Mouse (Mus musculus) brown adipose tissue, adult 24 weeks (tissue): ENCODE measurements at regions not wholly inside any gene's neighbourhood (a gene's known extent, or its start where the extent isn't known, plus 50 kb on each side); places are given as distances from the start of the nearest gene placed in this dataset.

Experiments used
- H3K27ac ChIP-seq: fragments of 200-500 bp; replicated peaks from 2 replicates; pipeline ENCODE4 v1.5.1; 2012; ENCODE audit warnings: low read depth, mild to moderate bottlenecking, low read length
- H3K4me1 ChIP-seq: fragments of 200-500 bp; 2 replicates; pipeline ENCODE4 v1.6.1; 2012; ENCODE audit warnings: low read length, mixed read lengths; ENCODE audit not compliant: control insufficient read depth, insufficient read depth, insufficient read length
- H3K4me3 ChIP-seq: fragments of 200-500 bp; 2 replicates; pipeline ENCODE4 v1.5.1; 2012; ENCODE audit warnings: low read depth, mild to moderate bottlenecking, low read length, moderate library complexity; ENCODE audit not compliant: insufficient read depth

DNA sequence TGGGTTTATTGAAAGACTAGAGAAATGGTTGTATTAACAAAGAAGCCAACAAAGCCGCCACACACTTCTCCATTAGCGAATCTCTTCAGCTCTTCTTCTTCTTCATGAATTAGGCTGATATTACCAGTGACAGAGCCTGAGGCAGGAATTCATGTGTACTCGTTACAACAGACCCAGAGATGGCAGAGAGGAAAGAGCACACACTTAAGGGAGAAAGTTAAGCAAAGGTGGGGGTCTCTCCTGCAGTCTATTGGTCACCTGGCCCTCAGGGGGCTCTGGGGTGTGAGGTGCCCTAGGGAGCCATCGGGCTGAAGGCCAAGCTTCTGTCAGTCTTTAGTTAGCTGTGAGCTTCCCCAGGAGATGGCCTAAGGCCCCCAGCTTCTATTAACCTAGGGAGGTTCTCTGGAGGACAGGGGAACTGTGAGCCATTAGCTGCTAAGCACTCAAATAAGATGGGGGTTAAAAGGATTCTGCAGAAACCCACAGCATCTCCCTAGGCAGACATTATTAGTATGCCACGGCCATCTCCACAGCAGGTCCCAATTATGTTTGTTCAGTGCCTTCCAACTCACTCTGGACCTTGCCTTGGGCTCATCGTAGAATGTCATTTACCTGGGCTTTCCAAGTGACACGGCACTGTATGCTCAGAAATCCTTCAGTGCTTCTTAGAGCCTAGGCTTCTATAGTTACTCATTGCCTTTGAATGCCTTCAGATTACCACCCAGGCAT lies 541.2 kb downstream of the Plekhb2 start:
- no peak overlapping the region for H3K4me3 ChIP-seq
- H3K4me1 ChIP-seq, result no peaks in the 10 kb centered on the region
- no peak overlapping the region for H3K27ac ChIP-seq

DNA sequence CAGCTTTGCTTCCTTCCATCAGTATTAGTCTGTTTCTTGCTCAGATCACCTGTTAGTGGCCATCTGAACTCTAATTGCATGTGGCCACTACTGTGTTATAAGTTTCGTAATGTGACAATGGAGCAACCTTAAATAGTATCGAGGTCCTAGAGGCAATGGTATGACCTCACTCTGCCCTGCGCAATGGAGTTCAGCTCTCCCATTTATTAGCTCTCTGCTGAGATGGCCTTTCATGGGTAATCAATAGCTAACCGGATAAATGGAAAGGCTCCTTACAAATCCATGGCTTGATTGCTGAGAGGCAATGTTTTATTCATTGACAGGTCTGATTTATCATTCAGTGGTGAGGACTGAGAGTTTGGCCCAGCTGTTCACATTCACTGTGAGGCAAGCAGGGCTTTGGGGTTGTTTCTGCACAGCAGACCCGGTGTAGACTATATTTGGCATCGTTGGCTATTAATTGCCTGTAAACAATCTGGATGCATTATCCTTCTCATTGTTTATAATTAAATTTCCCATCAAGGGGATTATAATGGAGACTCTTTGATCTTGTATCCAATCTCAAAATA lies 543.9 kb downstream of the Plekhb2 start:
- H3K4me3 ChIP-seq, result no peak overlapping the region
- no peaks in the 10 kb centered on the region for H3K4me1 ChIP-seq
- no peak overlapping the region for H3K27ac ChIP-seq

DNA sequence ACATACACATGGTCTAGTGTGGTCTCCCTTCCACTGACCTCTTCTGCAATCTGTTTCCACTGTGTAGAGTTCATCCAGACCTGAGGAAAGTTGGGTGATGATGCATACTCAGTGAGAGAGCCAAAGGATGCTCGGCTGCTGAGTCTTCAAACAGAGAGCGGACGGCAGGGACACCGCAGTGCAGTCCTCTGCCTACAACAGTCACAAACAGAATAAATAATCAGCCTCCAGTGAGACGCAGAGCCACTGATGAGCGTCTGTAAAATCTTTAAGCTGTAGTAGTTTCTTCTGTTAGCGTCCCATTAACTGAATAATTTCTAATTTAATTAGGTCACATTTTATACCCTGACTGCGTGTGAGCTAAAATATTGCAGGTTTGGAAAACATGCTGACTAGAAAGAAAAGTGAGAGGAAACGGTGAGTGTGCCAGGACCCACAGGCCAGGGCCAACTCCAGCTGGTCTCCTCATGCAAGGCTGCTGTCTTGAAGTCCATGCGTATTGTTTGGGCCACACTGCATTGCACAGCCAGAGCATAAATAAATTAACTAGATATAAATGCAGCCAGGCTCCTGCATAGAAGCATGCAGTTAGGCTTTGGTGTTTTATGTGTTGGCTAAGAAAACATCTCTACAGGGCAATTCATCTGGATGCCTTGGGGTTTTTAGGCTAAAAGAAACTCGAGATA lies 551.0 kb downstream of the Plekhb2 start:
- no peak overlapping the region for H3K27ac ChIP-seq
- no peaks in the 10 kb centered on the region for H3K4me1 ChIP-seq
- H3K4me3 ChIP-seq, result no peak overlapping the region

DNA sequence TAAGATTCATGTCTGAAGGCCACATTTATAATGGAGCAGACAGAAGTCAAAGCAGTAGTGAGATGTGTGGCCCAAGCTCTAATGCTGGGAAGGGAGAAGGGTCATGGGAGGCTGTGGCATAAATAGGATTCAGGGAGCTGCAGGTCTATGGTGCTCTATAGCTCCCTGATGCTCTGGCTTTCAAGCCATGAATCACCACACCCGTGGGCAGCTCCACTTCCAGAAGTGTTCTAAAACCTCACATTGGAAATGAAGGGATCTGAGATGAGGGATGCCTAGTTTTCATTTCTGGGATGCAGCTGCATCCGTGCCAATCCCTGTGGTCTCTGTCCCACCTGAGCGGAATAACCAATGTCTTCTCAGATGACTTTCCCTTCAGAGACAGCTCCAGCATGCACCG lies 553.2 kb downstream of the Plekhb2 start:
- Histone ChIP-seq H3K4me1 (no peaks in the 10 kb centered on the region), H3K4me3 (no peak overlapping the region), H3K27ac (no peak overlapping the region)

DNA sequence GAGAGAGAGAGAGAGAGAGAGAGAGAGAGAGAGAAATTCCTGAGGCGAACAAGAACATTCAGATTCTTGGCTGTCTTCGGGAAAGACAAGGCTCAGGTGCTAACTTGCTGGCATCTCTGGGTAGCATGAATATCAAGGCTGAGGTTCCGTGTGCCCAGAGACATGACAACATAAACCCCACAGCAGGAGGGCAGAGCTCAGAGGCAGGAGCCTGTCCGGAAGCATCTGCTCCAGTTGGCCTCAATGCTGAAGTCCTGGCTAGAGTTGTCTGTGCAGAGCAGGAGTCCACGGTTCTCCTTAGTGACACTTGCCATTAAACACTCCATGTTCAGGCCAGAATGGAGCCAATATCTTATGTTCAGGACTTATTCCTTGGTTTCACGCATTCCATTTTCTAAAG lies 555.6 kb downstream of the Plekhb2 start:
- no peaks in the 10 kb centered on the region for H3K4me1 ChIP-seq
- H3K4me3 ChIP-seq, result no peak overlapping the region
- no peak overlapping the region for H3K27ac ChIP-seq

DNA sequence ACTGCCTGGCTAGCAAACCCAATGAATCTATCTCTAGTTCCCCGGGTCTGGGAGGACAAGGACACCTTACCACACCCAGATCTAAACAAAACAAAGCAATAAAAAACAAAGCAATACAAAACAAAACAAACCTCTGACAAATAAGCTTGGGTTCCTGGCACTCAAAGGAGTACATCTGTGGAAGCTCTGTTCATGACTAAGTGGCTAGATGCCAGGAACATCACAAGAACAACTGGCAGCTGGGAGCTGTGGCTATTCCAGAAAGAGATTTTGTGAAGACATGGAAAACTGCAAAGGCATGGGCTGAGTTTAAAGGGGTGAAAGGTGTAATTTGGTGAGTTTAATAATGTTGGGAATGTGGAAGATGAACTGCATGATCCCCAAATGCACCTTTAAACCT lies 565.9 kb downstream of the Plekhb2 start:
- H3K4me1 ChIP-seq, result no peaks in the 10 kb centered on the region
- H3K27ac ChIP-seq, result no peak overlapping the region
- H3K4me3 ChIP-seq, result no peak overlapping the region

DNA sequence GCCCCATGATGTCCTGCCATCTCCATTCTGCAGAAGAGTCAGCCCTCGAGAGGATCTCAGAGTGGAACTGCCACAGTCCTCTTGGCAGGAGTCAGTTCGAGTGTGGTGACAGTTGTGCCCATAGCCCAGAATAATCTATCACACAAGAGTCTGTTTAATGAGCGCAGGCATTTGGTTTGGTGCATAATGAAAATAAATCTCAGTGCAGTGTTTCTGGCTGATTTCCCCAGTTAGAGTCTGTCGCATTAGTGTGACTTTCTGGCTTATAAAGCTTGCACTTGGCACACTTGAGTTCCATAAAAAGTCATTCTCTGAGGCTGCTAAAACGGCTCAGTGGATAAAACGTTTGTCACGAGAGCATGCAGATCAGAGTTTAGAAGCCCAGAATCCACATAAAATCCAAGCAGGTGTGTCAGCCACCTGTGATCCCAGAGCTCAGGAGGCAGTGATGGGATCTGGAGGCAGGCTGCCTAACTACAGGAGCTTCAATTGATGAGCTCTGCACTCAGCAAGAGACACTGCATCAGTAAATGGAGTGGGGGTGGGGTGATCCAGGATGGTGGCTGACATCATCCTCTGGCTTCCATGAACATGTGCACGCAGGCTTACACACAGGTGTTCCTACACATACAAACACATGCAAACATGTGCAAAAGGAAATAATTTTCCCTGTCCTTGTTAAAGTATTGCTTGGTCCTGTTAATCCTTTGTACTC lies 578.5 kb downstream of the Plekhb2 start:
- Histone ChIP-seq H3K4me3 (no peak overlapping the region), H3K27ac (no peak overlapping the region), H3K4me1 (no peaks in the 10 kb centered on the region)

DNA sequence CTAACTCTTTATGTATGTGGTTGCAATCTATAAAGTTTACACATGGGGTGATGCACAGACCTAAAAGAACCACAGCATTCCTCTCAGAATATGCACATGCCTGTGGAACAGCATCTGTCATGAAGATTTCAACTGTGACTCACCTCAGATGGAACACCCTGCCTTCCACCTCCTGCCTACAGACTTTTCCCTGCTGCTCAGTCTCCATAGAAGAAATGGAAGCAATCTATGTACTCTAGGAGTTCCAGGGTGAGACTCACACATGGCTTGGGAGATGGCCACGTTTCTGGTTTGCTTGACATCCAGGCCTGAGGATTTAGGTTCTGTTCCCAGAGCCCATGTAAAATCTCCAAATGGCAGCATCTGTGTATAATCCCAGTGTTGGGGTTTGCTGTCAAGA lies 579.7 kb downstream of the Plekhb2 start:
- no peaks in the 10 kb centered on the region for H3K4me1 ChIP-seq
- H3K27ac ChIP-seq, result no peak overlapping the region
- H3K4me3 ChIP-seq, result no peak overlapping the region

DNA sequence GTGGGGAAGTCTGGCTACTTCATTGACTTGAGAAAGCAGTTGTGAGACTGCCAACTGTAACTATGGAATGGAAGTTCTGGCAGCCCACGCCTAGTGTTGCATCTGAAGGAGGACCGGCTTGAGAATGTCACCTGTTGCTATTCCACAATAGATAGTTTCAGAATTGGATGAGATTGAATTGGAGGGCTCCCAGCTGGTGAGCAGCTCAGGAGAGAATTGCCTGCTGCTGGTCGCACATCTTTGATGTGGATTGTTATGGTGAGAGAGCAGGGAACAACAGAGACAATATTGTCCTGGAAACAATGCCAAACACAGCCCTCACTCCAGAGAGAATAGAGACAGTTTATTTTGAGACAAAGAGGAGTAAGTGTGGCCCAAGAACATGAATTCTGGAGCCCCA lies 585.9 kb downstream of the Plekhb2 start:
- H3K4me3 ChIP-seq, result no peak overlapping the region
- no peaks in the 10 kb centered on the region for H3K4me1 ChIP-seq
- no peak overlapping the region for H3K27ac ChIP-seq

DNA sequence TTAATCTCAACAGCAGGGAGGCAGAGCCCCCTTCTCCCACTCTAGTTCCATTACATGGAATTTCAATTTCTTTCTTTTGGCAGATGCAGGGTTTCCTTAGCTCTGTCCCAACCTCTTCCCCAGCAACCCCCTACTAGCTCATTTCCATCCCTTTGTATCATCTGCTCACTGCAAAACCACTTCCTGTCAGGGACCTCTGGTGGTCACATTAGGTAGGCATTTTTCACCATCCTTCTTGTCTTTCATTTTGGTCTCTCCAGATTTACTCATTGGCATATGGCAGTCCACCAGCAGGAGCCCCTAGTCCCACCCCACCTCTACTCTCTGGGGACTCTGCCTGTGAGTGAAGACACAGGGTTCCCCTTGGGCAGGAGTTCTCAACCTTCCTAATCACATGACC lies 597.6 kb downstream of the Plekhb2 start:
- Histone ChIP-seq H3K4me1 (no peaks in the 10 kb centered on the region), H3K27ac (no peak overlapping the region)

DNA sequence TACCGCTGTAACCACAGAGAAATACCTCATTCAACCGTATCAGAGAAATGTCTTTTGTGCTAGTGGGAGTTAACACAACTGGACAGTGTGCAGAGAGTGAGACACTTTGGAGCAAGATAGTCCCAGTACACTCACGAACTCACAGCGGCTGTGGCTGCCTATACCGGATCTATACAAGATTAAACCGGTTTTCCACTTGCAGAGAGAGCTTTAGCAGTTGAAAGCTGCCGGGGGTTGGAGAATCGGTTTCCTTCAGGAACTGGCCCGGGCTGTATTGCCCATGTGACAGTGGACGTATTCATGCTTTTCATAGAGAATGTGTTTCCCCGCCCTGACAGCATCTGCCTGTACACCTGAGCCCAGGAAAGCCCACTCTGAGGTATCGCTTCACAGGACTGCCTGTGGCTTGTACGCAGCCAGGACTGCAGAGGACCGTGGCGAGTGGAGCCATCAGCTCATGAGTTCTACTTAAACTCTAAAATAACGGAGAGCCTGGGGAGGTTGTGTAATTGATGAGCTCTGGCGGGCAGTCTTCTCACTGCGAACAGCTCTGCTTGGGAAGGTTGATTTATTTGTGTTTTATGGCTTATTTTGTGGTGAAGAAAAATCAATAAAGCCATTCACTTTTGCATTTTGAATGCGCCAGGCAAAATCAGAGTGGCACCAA lies 602.8 kb downstream of the Plekhb2 start:
- Histone ChIP-seq H3K4me1 (no peaks in the 10 kb centered on the region), H3K27ac (no peak overlapping the region)

More for the DNA sequence above, 597.6 kb downstream of the Plekhb2 start:
- H3K4me3 ChIP-seq, result no peak overlapping the region

DNA sequence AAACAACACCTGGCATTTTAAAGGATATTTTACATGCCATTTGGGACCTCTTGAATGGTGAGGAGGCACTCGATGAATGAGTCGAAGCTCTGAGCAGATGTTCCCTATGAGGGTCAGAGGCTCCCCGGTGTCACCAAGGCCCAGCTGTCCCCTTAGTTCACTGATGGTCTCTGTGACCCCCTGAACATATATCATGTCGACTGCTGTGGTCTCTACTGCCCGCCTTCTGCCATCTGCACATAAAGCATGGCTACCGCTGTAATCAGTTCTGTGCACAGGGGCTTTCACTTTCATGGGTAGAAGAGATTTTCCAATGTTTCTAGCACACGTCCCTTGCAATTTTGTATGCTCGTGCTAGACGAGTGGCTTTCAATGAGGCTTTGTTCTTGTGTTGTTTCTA lies 607.8 kb downstream of the Plekhb2 start:
- H3K4me1 ChIP-seq, result no peaks in the 10 kb centered on the region
- no peak overlapping the region for H3K4me3 ChIP-seq
- H3K27ac ChIP-seq, result no peak overlapping the region

More for the DNA sequence above, 602.8 kb downstream of the Plekhb2 start:
- no peak overlapping the region for H3K4me3 ChIP-seq

DNA sequence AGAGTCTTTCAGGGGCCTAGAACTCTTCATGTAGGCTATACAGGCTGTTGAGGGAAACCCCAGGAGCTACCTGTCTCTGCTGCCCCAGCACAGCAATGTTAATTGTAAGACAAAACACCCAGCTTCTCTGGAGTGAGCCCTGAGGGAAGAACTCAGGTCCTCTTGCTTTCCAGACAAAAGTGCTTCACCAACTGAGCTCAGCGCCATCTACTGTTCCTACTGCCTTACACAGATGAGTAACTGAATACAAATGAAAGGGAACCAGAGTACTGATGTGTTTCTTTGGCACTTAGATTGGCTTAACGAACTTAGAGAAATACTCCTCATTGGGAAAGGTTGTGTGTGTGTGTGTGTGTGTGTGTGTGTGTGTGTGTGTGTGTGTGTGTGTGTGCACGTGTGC lies 603.1 kb upstream of the Hs6st1 start:
- Histone ChIP-seq H3K27ac (no peak overlapping the region), H3K4me3 (no peak overlapping the region), H3K4me1 (no peaks in the 10 kb centered on the region)

DNA sequence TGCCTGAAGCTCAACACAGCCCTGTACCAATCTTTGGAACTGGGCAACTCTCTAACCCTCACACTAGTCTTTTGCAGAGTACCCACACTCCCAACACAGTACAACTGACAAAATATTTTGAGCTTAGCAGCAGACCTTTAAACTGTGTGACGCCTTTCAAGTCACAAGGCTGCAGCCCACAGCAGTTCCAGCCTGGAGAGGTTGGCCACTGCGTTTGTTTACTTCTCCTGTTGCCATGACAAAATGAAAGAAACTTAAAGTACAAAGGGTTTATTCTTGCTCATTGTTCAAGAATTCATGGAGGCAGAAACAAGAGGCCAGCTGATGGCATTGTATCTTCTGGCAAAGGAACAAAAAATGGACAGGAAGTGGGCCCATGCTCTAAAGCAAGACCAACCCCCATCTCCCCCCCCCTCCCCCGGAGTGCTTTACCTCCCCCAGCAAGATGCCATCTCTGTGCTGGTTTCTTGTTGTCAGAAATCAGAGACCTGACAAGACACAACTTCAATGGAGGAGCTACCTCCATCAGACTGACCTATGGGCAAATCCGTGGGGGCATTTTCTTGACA lies 598.9 kb upstream of the Hs6st1 start:
- no peaks in the 10 kb centered on the region for H3K4me1 ChIP-seq
- no peak overlapping the region for H3K27ac ChIP-seq

DNA sequence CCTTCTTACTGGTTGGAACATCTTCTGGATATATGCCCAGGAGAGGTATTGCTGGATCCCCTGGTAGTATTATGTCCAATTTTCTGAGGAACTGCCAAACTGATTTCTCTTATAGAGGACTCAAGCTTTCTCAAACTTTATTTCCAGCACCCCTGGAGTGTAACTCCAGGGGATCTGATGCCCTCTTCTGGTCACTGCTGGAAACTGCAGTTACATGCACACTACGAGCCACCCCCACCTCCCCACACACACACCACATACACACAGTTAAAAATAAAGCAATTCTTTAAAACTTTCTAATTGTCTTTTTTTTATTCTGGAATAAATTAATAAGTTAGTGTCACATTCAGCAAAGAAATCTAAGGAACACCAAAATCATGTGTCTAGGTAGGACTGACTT lies 589.9 kb upstream of the Hs6st1 start:
- Histone ChIP-seq H3K4me3 (no peak overlapping the region), H3K4me1 (no peaks in the 10 kb centered on the region), H3K27ac (no peak overlapping the region)

More for the DNA sequence above, 598.9 kb upstream of the Hs6st1 start:
- no peak overlapping the region for H3K4me3 ChIP-seq
